Mouse (Mus musculus) kidney, adult 9 months (tissue): Measurements from ENCODE around the gene Vps18.

Experiments
- DNase-seq: peaks from one replicate; pipeline ENCODE4 v3.0.0; 2022

The Vps18 gene

GRCm38 (mm10) chr2:119323866-119324575, 35.5 kb downstream of the Vps18 start:
- no peak for DNase-seq

- peak; percentile 74 for DNase-seq
Observed at GRCm38 (mm10) chr2:119324576-119325318, 36.2 kb downstream of the Vps18 start.

GRCm38 (mm10) chr2:119325568-119326143, 37.1 kb downstream of the Vps18 start, which contains the start of gene Dll4:
Dll4 (plus strand) TSS chr2:119325784.
- peak; percentile 78 for DNase-seq

GRCm38 (mm10) chr2:119326161-119327101, 37.9 kb downstream of the Vps18 start:
- no peak for DNase-seq

- peak; percentile 79 for DNase-seq
Observed at GRCm38 (mm10) chr2:119327102-119327480, 38.6 kb downstream of the Vps18 start.

GRCm38 (mm10) chr2:119327942-119328526, 39.5 kb downstream of the Vps18 start:
- DNase-seq = no peak

GRCm38 (mm10) chr2:119328546-119328945, 40.0 kb downstream of the Vps18 start:
- DNase-seq = no peak

- DNase-seq = no peak
Observed at GRCm38 (mm10) chr2:119329123-119329817, 40.7 kb downstream of the Vps18 start.

- DNase-seq = no peak
Observed at GRCm38 (mm10) chr2:119330795-119331194, 42.3 kb downstream of the Vps18 start.

- DNase-seq = no peak
Observed at GRCm38 (mm10) chr2:119332177-119332661, 43.7 kb downstream of the Vps18 start.

GRCm38 (mm10) chr2:119334135-119334534, 45.6 kb downstream of the Vps18 start:
- no peak for DNase-seq

- no peak for DNase-seq
Observed at GRCm38 (mm10) chr2:119334964-119335525, 46.5 kb downstream of the Vps18 start.

- DNase-seq = no peak
Observed at GRCm38 (mm10) chr2:119335535-119335934, 47.0 kb downstream of the Vps18 start.

GRCm38 (mm10) chr2:119336002-119336401, 47.5 kb downstream of the Vps18 start:
- no peak for DNase-seq

GRCm38 (mm10) chr2:119336470-119336869, 47.9 kb downstream of the Vps18 start:
- no peak for DNase-seq

- peak; percentile 92 for DNase-seq
Observed at GRCm38 (mm10) chr2:119337425-119338265, 49.1 kb downstream of the Vps18 start.

GRCm38 (mm10) chr2:119344537-119345138, 56.1 kb downstream of the Vps18 start:
- DNase-seq = peak; percentile 53
